Comparison of ENCODE assay signal across 7 mouse cellular contexts in genomic region chr1:170214757-170215522, GRCm38 (mm10). TPM values are rescaled to one million over a fixed set of nuclear protein-coding genes. Genes with fewer than 3 reads are reported as not detected.
DNase-seq lines count a peak whose midpoint lies in the region; ATAC-seq and TF ChIP-seq lines count a peak whose summit lies in the region.

Uhmk1 (minus strand) TSS chr1:170215397.

- intact Hi-C loops in left cerebral cortex, postnatal 4 days (cut with DNase I): no loop called here

- peak; percentile 68; the same call in 1 of the 2 replicates for TF ChIP-seq POLR2A in small intestine, adult 2 months (IDR thresholded peaks at IDR 0.05; ENCODE audit: low read depth, low read length)

- ATAC-seq in intestine, postnatal 0 days: peak; percentile 98
- ATAC-seq in midbrain, embryonic 12.5 days (ENCODE audit: low FRiP score, low read depth): peak; percentile 99

- peak within 1 kb of the TSS; percentile 94 for H3K4me3 ChIP-seq in intestine, postnatal 0 days (ENCODE audit: low read depth, low read length)
- peak within 1 kb of the TSS; percentile 98 for H3K4me3 ChIP-seq in midbrain, embryonic 12.5 days
- H3K4me3 ChIP-seq in small intestine, adult 2 months (ENCODE audit: low read depth, low read length): peak within 1 kb of the TSS; percentile 97

- H3K36me3 ChIP-seq in intestine, postnatal 0 days (ENCODE audit: control insufficient read depth, insufficient read depth): peaks cover 14% of the 10 kb centered on the region; the same call in 1 of the 2 replicates
- peaks cover 21% of the 10 kb centered on the region for H3K36me3 ChIP-seq in midbrain, embryonic 12.5 days
- H3K36me3 ChIP-seq in small intestine, adult 2 months (ENCODE audit: control insufficient read depth, insufficient read depth, low read length): peaks cover 8% of the 10 kb centered on the region

- no peaks in the 10 kb centered on the region for H3K9me3 ChIP-seq in intestine, postnatal 0 days (ENCODE audit: control insufficient read depth)
- H3K9me3 ChIP-seq in midbrain, embryonic 12.5 days: no peaks in the 10 kb centered on the region

- peak within 1 kb of the TSS; percentile 90 for H3K27ac ChIP-seq in intestine, postnatal 0 days (ENCODE audit: low read depth, low read length)
- peak within 1 kb of the TSS; percentile 79 for H3K27ac ChIP-seq in midbrain, embryonic 12.5 days (replicated peaks)
- peak within 1 kb of the TSS; percentile 65 for H3K27ac ChIP-seq in small intestine, adult 2 months (ENCODE audit: insufficient read depth, low read depth, low read length)

- DNase-seq in adrenal gland, adult 2 months: peak; percentile 94
- peak; percentile 63 for DNase-seq in embryo, embryonic 11.5 days (ENCODE audit: low read depth, low spot score)
- DNase-seq in gastrocnemius, postnatal 4 days (ENCODE audit: low spot score in 2 of 2): peak; percentile 75 to 89
- DNase-seq in left cerebral cortex, postnatal 4 days: peak; percentile 91

- no peak for TF ChIP-seq CTCF in intestine, postnatal 0 days (IDR thresholded peaks at IDR 0.05; ENCODE audit: low read depth)
- TF ChIP-seq CTCF in small intestine, adult 2 months (IDR thresholded peaks at IDR 0.05; ENCODE audit: extremely low read depth, insufficient read length, insufficient replicate concordance, low read depth, low read length): no peak

- H3K27me3 ChIP-seq in intestine, postnatal 0 days (replicated peaks; ENCODE audit: control insufficient read depth, insufficient read depth, low read length): no peaks in the 10 kb centered on the region
- H3K27me3 ChIP-seq in midbrain, embryonic 12.5 days: peaks cover 8% of the 10 kb centered on the region
- H3K27me3 ChIP-seq in small intestine, adult 2 months (ENCODE audit: control insufficient read depth, insufficient read depth, low read length): no peaks in the 10 kb centered on the region

- H3K4me2 ChIP-seq in intestine, postnatal 0 days (replicated peaks; ENCODE audit: low read depth): peak within 1 kb of the TSS; percentile 79
- peak within 1 kb of the TSS; percentile 68 for H3K4me2 ChIP-seq in midbrain, embryonic 12.5 days (replicated peaks)

- peak within 1 kb of the TSS; percentile 94 for H3K9ac ChIP-seq in intestine, postnatal 0 days (ENCODE audit: low read depth, low read length)
- H3K9ac ChIP-seq in midbrain, embryonic 12.5 days (replicated peaks): peak within 1 kb of the TSS; percentile 96

- no peaks in the 10 kb centered on the region for H3K4me1 ChIP-seq in intestine, postnatal 0 days (replicated peaks; ENCODE audit: control insufficient read depth, insufficient read depth, low read length)
- peaks cover 10% of the 10 kb centered on the region for H3K4me1 ChIP-seq in midbrain, embryonic 12.5 days
- 0 out of 2 replicates have a peak, but pooled peaks cover 2% of the 10 kb centered on the region for H3K4me1 ChIP-seq in small intestine, adult 2 months (ENCODE audit: control insufficient read depth, insufficient read depth, insufficient read length, low read length)

- WGBS in intestine, postnatal 0 days: under 1% methylated on average over 59 of the region's 70 CpGs
- WGBS in midbrain, embryonic 12.5 days: under 1% methylated on average over 67 of the region's 70 CpGs
- under 1% methylated on average over 70 of the region's 70 CpGs for WGBS in small intestine, adult 2 months

RNA-seq across cellular contexts. Expression of gene Uhmk1, which starts in this region (rescaled TPM):
- total RNA-seq in adrenal gland, adult 2 months (2021): 10 to 100 TPM; 60.6 to 65.4 TPM
- 8.0 and 8.3 TPM in 2 replicates for polyA plus RNA-seq in adrenal gland, adult 2 months (2012; rRNA removed)
- total RNA-seq in gastrocnemius, postnatal 4 days (2021): 10 to 100 TPM; 15.2 to 15.5 TPM
- 5.4 and 5.8 TPM in 2 replicates for polyA plus RNA-seq in intestine, postnatal 0 days (2015; fragmentation: Nextera tagmentation; extraction: Ambion mirVana)
- total RNA-seq in left cerebral cortex, postnatal 4 days (2021): 10 to 100 TPM; 72.8 to 79.3 TPM
- polyA plus RNA-seq in midbrain, embryonic 12.5 days (2016; fragmentation: Nextera tagmentation; extraction: Ambion mirVana): 13.7 and 17.4 TPM in 2 replicates
- polyA plus RNA-seq in small intestine, adult 2 months (2012; rRNA removed): 2.1 and 4.5 TPM in 2 replicates

Comparison
In these comparisons a context has a peak if more than half of its experiments do, and no peak if none do; other contexts are left out.
1. Peak in every context shown above with its lines: DNase-seq, ATAC-seq, H3K4me3 ChIP-seq and H3K27ac ChIP-seq.